Mouse (Mus musculus) MEL (cell line): ENCODE data around the gene Rem1. TPM values are rescaled to one million over a fixed set of nuclear protein-coding genes. Genes with fewer than 3 reads are reported as not detected.
"Not testable (repeated sequence)": the region's sequence is repeated elsewhere in the genome, so short reads cannot be mapped to it uniquely, and the experiment has no call there.

Experiments
- DNase-seq: peaks from one replicate; pipeline ENCODE4 v3.0.0; 2011; ENCODE audit warnings: low read depth, low spot score
- H3K27ac ChIP-seq: 2 replicates; pipeline ENCODE4 v1.5.1; 2012; ENCODE audit warnings: low read depth, mild to moderate bottlenecking, control low read depth, low read length, moderate library complexity; ENCODE audit not compliant: control insufficient read depth
- H3K27me3 ChIP-seq, 2 experiments: fragments of 150-350 bp in 1 of 2; sonication (generic) in 1 of 2; 2 replicates each; pipeline ENCODE4 v1.6.1; 2012; ENCODE audit warnings: low read length in 2 of 2, mild to moderate bottlenecking in 2 of 2, improper control_type of control experiment in 1 of 2, moderate library complexity in 1 of 2; ENCODE audit not compliant: insufficient read depth in 2 of 2, control insufficient read depth in 1 of 2
- H3K36me3 ChIP-seq, 2 experiments: 2 replicates each; pipeline ENCODE4 v1.6.1; 2012 to 2014; ENCODE audit warnings: low read length in 2 of 2, improper control_type of control experiment in 1 of 2, inconsistent platforms in 1 of 2, mild to moderate bottlenecking in 1 of 2; ENCODE audit not compliant: insufficient read depth in 2 of 2, control insufficient read depth in 1 of 2
- H3K4me1 ChIP-seq, 2 experiments: fragments of 150-350 bp in 1 of 2; sonication (generic) in 1 of 2; 2 replicates each; pipeline ENCODE4 v1.6.1; 2012; ENCODE audit warnings: low read length in 2 of 2, improper control_type of control experiment in 1 of 2, mild to moderate bottlenecking in 1 of 2; ENCODE audit not compliant: insufficient read depth in 2 of 2, control insufficient read depth in 1 of 2
- H3K4me3 ChIP-seq, 2 experiments: fragments of 150-350 bp in 1 of 2; sonication (generic) in 1 of 2; 2 replicates each; pipeline ENCODE4 v1.5.1; 2012; ENCODE audit warnings: low read depth in 2 of 2, low read length in 2 of 2, mild to moderate bottlenecking in 2 of 2, moderate library complexity in 2 of 2, control low read depth in 1 of 2, improper control_type of control experiment in 1 of 2; ENCODE audit not compliant: control insufficient read depth in 1 of 2, insufficient read depth in 1 of 2
- H3K79me2 ChIP-seq: 2 replicates; pipeline ENCODE4 v1.6.1; 2012; ENCODE audit warnings: mild to moderate bottlenecking, low read length, moderate library complexity; ENCODE audit not compliant: control insufficient read depth, poor library complexity, insufficient read depth
- H3K9ac ChIP-seq: 2 replicates; pipeline ENCODE4 v1.6.1; 2012; ENCODE audit warnings: low read depth, mild to moderate bottlenecking, control low read depth, low read length, moderate library complexity; ENCODE audit not compliant: control insufficient read depth, poor library complexity, severe bottlenecking
- H3K9me3 ChIP-seq: fragments of 150-350 bp; sonication (generic); replicated peaks from 2 replicates; pipeline ENCODE4 v1.6.1; 2012; ENCODE audit warnings: mild to moderate bottlenecking, low read length, improper control_type of control experiment, moderate library complexity; ENCODE audit not compliant: insufficient read depth
- BHLHE40 ChIP-seq: IDR thresholded peaks from 2 replicates; pipeline ENCODE4 v1.6.1; 2012; ENCODE audit warnings: low read depth, mild to moderate bottlenecking, inconsistent platforms, low read length, improper control_type of control experiment, borderline replicate concordance
- CHD1 ChIP-seq: IDR thresholded peaks from 2 replicates; pipeline ENCODE4 v1.6.1; 2012; ENCODE audit warnings: low read depth, mild to moderate bottlenecking, inconsistent platforms, low read length, improper control_type of control experiment
- CHD2 ChIP-seq: IDR thresholded peaks from 2 replicates; pipeline ENCODE4 v1.6.1; 2011; ENCODE audit warnings: low read length, improper control_type of control experiment
- ELF1 ChIP-seq: IDR thresholded peaks from 2 replicates; pipeline ENCODE4 v1.6.1; 2014; ENCODE audit warnings: low read depth, mild to moderate bottlenecking, inconsistent platforms, low read length, improper control_type of control experiment, moderate library complexity
- EP300 ChIP-seq, 2 experiments: IDR thresholded peaks; 2 replicates each; pipeline ENCODE4 v1.6.1; 2011; ENCODE audit warnings: improper control_type of control experiment in 2 of 2, low read length in 2 of 2, low read depth in 1 of 2, mild to moderate bottlenecking in 1 of 2
- ETS1 ChIP-seq: IDR thresholded peaks from 2 replicates; pipeline ENCODE4 v1.6.1; 2012; ENCODE audit warnings: low read depth, mild to moderate bottlenecking, inconsistent platforms, low read length, improper control_type of control experiment, moderate library complexity
- GABPA ChIP-seq: IDR thresholded peaks from 2 replicates; pipeline ENCODE4 v1.6.1; 2012; ENCODE audit warnings: low read depth, mild to moderate bottlenecking, inconsistent platforms, low read length, improper control_type of control experiment, moderate library complexity
- GATA1 ChIP-seq: IDR thresholded peaks from 2 replicates; pipeline ENCODE4 v1.6.1; 2011; ENCODE audit warnings: low read depth, low read length, improper control_type of control experiment
- HCFC1 ChIP-seq: IDR thresholded peaks from 2 replicates; pipeline ENCODE4 v1.6.1; 2012; ENCODE audit warnings: low read depth, mild to moderate bottlenecking, inconsistent platforms, low read length, improper control_type of control experiment, moderate library complexity
- KAT2A ChIP-seq: conservative IDR thresholded peaks from 2 replicates; pipeline ENCODE4 v1.6.1; 2012; ENCODE audit warnings: low read depth, low read length, improper control_type of control experiment, inconsistent platforms
- MAFK ChIP-seq: IDR thresholded peaks from 2 replicates; pipeline ENCODE4 v1.6.1; 2011; ENCODE audit warnings: low read depth, mild to moderate bottlenecking, low read length, improper control_type of control experiment, borderline replicate concordance
- MAX ChIP-seq: IDR thresholded peaks from 2 replicates; pipeline ENCODE4 v1.6.1; 2011; ENCODE audit warnings: low read length, improper control_type of control experiment
- MEF2A ChIP-seq: IDR thresholded peaks from 2 replicates; pipeline ENCODE4 v1.6.1; 2014; ENCODE audit warnings: low read depth, mild to moderate bottlenecking, inconsistent platforms, low read length, improper control_type of control experiment; ENCODE audit not compliant: poor library complexity, insufficient replicate concordance, severe bottlenecking; ENCODE audit errors: extremely low read depth
- MYC ChIP-seq: IDR thresholded peaks from 2 replicates; pipeline ENCODE4 v1.6.1; 2011; ENCODE audit warnings: low read depth, mild to moderate bottlenecking, low read length, improper control_type of control experiment, moderate library complexity
- NELFE ChIP-seq: IDR thresholded peaks from 2 replicates; pipeline ENCODE4 v1.6.1; 2011; ENCODE audit warnings: low read depth, low read length, improper control_type of control experiment
- NRF1 ChIP-seq: IDR thresholded peaks from 2 replicates; pipeline ENCODE4 v1.6.1; 2014; ENCODE audit warnings: low read depth, mild to moderate bottlenecking, inconsistent platforms, low read length, improper control_type of control experiment, moderate library complexity; ENCODE audit not compliant: poor library complexity, insufficient read depth, severe bottlenecking
- POLR2AphosphoS5 ChIP-seq: IDR thresholded peaks from 2 replicates; pipeline ENCODE4 v1.6.1; 2012; ENCODE audit warnings: low read depth, borderline replicate concordance, mild to moderate bottlenecking, inconsistent platforms, low read length, moderate library complexity, mixed read lengths
- RAD21 ChIP-seq: IDR thresholded peaks from 2 replicates; pipeline ENCODE4 v1.6.1; 2011; ENCODE audit warnings: mild to moderate bottlenecking, low read depth, low read length, improper control_type of control experiment
- RCOR1 ChIP-seq: IDR thresholded peaks from 2 replicates; pipeline ENCODE4 v1.6.1; 2012; ENCODE audit warnings: low read depth, mild to moderate bottlenecking, inconsistent platforms, low read length, improper control_type of control experiment
- SIN3A ChIP-seq: IDR thresholded peaks from 2 replicates; pipeline ENCODE4 v1.6.1; 2012; ENCODE audit warnings: low read length, improper control_type of control experiment, inconsistent platforms
- SMC3 ChIP-seq: IDR thresholded peaks from 2 replicates; pipeline ENCODE4 v1.6.1; 2011; ENCODE audit warnings: low read depth, low read length, improper control_type of control experiment
- TBP ChIP-seq: IDR thresholded peaks from 2 replicates; pipeline ENCODE4 v1.8.0; 2011; ENCODE audit warnings: low read depth, low read length, improper control_type of control experiment
- TCF12 ChIP-seq: IDR thresholded peaks from 2 replicates; pipeline ENCODE4 v1.6.1; 2014; ENCODE audit warnings: low read depth, mild to moderate bottlenecking, inconsistent platforms, low read length, improper control_type of control experiment, moderate library complexity
- USF1 ChIP-seq: IDR thresholded peaks from 2 replicates; pipeline ENCODE4 v1.6.1; 2014; ENCODE audit warnings: low read depth, mild to moderate bottlenecking, inconsistent platforms, low read length, improper control_type of control experiment, moderate library complexity
- ZC3H11A ChIP-seq: IDR thresholded peaks from 2 replicates; pipeline ENCODE4 v1.6.1; 2012; ENCODE audit warnings: low read depth, mild to moderate bottlenecking, inconsistent platforms, low read length, improper control_type of control experiment
- polyA plus RNA-seq, 2 experiments: library from polyadenylated mRNA; stranded (reverse) in 1 of 2; unstranded in 1 of 2; fragments of >175 nt in 1 of 2; fragments of >200 nt in 1 of 2; gene quantifications; 2 replicates each; pipeline versions ENCODE4 v1.2.1 to v1.2.4; 2012; ENCODE audit warnings: low replicate concordance in 2 of 2, low read depth in 1 of 2; ENCODE audit not compliant: insufficient read length in 2 of 2, insufficient read depth in 1 of 2, missing spikeins in 1 of 2
- total RNA-seq: library from RNA; depleted of rRNA; stranded (reverse); fragments of 300-350 nt; gene quantifications from 2 replicates; pipeline ENCODE4 v1.2.3, GENCODE M21; 2012

The Rem1 gene
- total and polyA plus RNA-seq, 3 experiments: not detected

GRCm38 (mm10) chr2:152661163-152661562 lies 34.4 kb downstream of the Rem1 start:
- Histone ChIP-seq H3K27ac (no peak overlapping the region), H3K27me3 (peaks cover 4 to 10% of the 10 kb centered on the region in 2 experiments; a peak in 3 of 4 replicates), H3K9me3 (no peaks in the 10 kb centered on the region), H3K9ac (0 out of 2 replicates have a peak overlapping the region, but pooled peaks have one; percentile 2), H3K79me2 (no peaks in the 10 kb centered on the region), H3K4me1 (no peaks in the 10 kb centered on the region), H3K36me3 (no peaks in the 10 kb centered on the region), H3K4me3 (no peak overlapping the region)
- peak; percentile 35 for DNase-seq
- no peak for TF ChIP-seq RCOR1
- no peak for TF ChIP-seq BHLHE40
- no peak for TF ChIP-seq MAFK
- TF ChIP-seq MEF2A: no peak
- TF ChIP-seq TCF12: no peak
- no peak for TF ChIP-seq ETS1
- TF ChIP-seq MAX: no peak
- TF ChIP-seq EP300 (IDR thresholded peaks at IDR 0.05; ENCODE audit: low read depth in 1 of 2, low read length in 2 of 2): no peak
- no peak for TF ChIP-seq USF1

DNA sequence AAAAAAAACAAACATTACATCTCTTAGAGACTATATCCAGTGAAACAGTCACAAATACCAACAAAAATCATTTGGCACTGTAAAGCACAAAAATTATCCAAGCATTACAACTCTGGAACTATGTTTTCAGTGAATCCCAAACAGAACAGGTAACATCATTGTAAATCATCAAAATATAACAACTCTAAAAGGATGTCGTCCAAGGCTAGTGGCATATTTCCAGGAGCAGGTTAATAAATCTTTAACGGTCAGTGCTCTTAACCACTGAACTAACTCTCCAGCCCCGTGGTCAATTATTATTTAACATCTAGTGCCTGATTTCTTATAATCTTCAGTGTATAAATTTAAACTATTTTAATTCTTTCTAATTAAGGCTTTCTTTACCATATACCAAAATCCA lies 39.4 kb downstream of the Rem1 start:
- DNase-seq: not testable (repeated sequence)
- peaks cover 19% of the 10 kb centered on the region for H3K79me2 ChIP-seq

GRCm38 (mm10) chr2:152669256-152669638 lies 42.5 kb downstream of the Rem1 start, which contains the start of gene H13:
TSS of gene H13 (plus strand) at chr2:152669461.
- Histone ChIP-seq H3K27ac (peak within 1 kb of the TSS; percentile 40), H3K9me3 (no peaks in the 10 kb centered on the region), H3K4me1 (peaks cover 5 to 18% of the 10 kb centered on the region in 2 experiments), H3K36me3 (peaks cover 0 to 9% of the 10 kb centered on the region in 2 experiments; a peak in 2 of 4 replicates), H3K79me2 (peaks cover 35% of the 10 kb centered on the region), H3K27me3 (peaks cover 6 to 11% of the 10 kb centered on the region in 2 experiments; a peak in 3 of 4 replicates), H3K9ac (peak within 1 kb of the TSS; percentile 84), H3K4me3 (peak within 1 kb of the TSS; percentile 81 to 88)
- DNase-seq: peak; percentile 95
- no peak for TF ChIP-seq MAFK
- peak; percentile 92 for TF ChIP-seq MYC
- peak; percentile 78 for TF ChIP-seq ELF1
- TF ChIP-seq KAT2A: no peak
- peak; percentile 74 for TF ChIP-seq TBP
- TF ChIP-seq ZC3H11A: no peak
- TF ChIP-seq NRF1: no peak
- TF ChIP-seq HCFC1: peak; percentile 80
- TF ChIP-seq CHD2: no peak
- no peak for TF ChIP-seq MEF2A
- TF ChIP-seq SIN3A: peak; percentile 96
- peak; percentile 12 for TF ChIP-seq RAD21
- no peak for TF ChIP-seq GATA1
- TF ChIP-seq CHD1: no peak
- peak; percentile 84 for TF ChIP-seq SMC3
- TF ChIP-seq BHLHE40: no peak
- TF ChIP-seq ETS1: peak; percentile 38; the same call in 1 of the 2 replicates
- TF ChIP-seq GABPA: no peak
- 0 out of 2 replicates have a peak, but pooled peaks have one; percentile 33 for TF ChIP-seq RCOR1
- 0 out of 2 replicates have a peak, but pooled peaks have one; percentile 22 for TF ChIP-seq POLR2AphosphoS5
- peak; percentile 95 for TF ChIP-seq NELFE

More for the DNA sequence above, 39.4 kb downstream of the Rem1 start:
- H3K27me3 ChIP-seq: peaks cover 8 to 13% of the 10 kb centered on the region in 2 experiments; a peak in 3 of 4 replicates
- H3K36me3 ChIP-seq, H3K27ac ChIP-seq, H3K9me3 ChIP-seq, H3K9ac ChIP-seq, H3K4me1 ChIP-seq, H3K4me3 ChIP-seq: not testable (repeated sequence)
